Mouse (Mus musculus) fibroblast of lung, adult 2 months (primary cell): ENCODE data around the gene Tmem179b.

Experiments
- DNase-seq: peaks from one replicate; pipeline ENCODE4 v3.0.0-alpha.2; 2011; ENCODE audit warnings: low read depth

Tmem179b gene

GRCm38 (mm10) chr19:8774086-8774835 is at the start of gene Tmem179b:
Gene Tmem179b (minus strand): TSS chr19:8774467.
- DNase-seq, result peak; percentile 71

- no peak for DNase-seq
Measured at GRCm38 (mm10) chr19:8822696-8823095, 48.4 kb upstream of the Tmem179b start.

DNA sequence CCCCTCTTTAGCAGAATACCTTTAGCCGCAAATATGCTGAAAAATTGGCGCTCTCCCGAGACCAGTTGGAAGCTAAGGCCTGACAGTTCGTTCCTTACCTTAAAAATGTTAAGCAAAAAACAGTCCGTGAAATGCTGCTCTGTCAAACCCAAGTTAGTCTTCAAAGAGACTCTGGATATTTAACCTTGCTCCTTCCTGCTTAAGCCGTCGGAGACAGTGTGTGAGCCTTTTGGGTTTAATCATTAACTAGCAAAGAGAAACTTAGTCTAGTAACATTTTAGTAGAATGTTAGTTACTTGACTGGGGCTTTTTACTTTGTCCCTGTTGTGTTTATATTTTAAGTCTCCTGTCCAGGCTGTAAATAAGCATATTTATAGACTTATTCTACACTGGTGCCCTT is 46.9 kb upstream of the Tmem179b start:
- DNase-seq, result no peak

GRCm38 (mm10) chr19:8820424-8820956 is 46.2 kb upstream of the Tmem179b start:
- no peak for DNase-seq

DNA sequence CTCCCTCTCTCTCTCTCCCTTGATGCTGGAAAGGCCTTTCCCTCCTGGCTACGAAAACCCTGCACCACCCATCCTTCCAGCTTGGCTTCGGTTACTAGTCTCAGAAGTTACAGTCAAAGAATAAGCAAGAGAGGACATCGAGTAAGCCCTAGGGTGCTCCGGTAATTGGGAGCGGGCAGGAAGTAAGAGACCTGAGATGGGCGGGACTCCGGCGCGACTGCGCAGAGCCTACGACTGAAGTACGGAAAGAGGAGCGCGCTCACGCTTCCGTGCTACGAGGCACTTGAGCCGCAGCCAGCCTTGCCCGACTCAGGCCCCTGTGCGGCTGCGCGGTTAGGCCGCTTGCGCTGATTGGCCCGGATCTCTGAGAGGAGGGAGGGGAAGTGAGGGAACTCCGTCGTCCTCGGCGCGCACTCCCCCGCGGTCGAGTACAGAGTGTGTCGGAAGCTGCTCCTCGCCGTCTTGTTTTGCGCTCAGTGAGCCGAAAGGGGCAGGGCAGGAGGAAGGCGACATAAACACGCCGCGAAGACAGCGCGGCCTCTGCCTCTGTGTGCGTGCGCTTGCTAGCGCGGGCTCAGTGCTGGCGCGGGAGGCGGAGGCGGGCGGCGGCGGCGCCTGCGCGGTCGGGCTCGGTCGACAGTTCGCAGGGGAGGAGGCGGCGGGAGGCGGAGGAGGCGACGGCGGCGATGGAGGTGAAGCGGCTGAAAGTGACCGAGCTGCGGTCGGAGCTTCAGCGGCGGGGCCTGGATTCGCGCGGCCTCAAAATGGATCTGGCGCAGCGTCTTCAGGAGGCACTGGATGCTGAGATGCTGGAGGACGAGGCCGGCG is 45.5 kb upstream of the Tmem179b start, which contains the start of gene Hnrnpul2:
Gene Hnrnpul2, plus strand, starts transcription at position 415 of the 828 bp plus-strand sequence.
- DNase-seq, result peak; percentile 99

DNA sequence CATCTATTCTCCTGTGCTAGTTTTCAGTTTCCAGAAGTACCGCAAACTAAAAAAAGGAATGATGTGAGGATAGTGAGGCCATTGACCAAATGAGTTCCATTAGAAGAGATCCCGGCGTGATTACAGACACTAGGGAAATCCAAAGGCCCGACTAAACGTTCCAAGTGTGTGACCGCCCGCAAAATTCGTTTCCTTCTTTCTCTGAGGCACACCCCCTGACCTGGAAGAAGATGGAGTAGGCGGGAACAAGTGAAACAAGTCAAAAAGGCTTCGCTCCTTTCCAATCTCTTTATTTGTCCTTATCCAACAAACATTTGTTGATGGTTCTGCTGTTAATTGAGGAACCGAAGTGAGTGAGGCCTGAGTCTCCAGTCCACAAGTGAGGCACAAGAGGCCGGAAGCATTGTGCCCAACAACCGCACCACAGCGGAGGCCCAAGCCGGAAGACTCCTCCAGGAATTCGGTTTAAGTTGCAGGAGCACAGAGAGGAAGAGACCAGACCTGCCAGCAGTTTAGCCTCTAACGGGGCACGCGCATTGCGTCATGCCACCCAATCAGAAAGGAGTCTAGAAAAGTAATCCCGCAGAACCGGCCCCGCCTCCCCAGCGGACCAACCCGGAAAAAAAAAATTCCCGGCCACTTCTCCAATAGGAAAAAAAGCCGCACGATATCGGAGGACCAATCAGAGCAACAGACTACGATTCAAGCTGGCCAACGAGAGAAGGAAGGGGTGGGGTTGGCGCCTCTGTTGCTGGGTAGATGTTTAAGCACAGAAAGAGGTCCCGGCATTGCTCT is 44.7 kb upstream of the Tmem179b start, which contains the start of gene Ttc9c:
Gene Ttc9c, minus strand, starts transcription at position 533 of the 795 bp plus-strand sequence.
- peak; percentile 97 for DNase-seq

DNA sequence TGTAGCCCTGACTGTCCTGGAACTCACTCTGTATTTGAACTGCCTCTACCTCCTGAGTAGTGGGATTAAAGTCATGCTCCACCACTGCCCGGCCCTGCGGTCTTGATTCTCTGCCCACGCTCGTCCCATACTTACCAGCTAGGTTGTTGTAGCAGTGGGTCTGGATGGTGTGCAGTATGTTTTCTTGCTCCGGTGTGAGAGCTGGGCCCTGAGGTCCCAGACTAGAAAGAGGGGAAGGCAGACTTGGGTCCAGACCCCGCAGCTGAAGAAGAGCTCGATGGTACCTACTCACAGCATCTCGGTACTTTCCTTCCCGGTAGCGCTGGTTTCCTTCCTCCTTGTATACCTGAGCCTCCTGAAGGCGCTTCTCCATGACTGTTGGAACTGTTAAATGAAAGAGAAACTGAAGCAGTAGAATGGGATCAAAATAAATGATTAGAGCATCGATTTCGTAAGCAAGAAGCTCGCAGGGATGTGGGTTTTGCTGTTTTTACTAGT is 44.1 kb upstream of the Tmem179b start:
- DNase-seq, result no peak

- no peak for DNase-seq
Measured at GRCm38 (mm10) chr19:8817001-8817400, 42.7 kb upstream of the Tmem179b start.

GRCm38 (mm10) chr19:8815812-8816211 is 41.5 kb upstream of the Tmem179b start:
- DNase-seq, result no peak

- no peak for DNase-seq
Measured at GRCm38 (mm10) chr19:8806810-8807209, 32.5 kb upstream of the Tmem179b start.

DNA sequence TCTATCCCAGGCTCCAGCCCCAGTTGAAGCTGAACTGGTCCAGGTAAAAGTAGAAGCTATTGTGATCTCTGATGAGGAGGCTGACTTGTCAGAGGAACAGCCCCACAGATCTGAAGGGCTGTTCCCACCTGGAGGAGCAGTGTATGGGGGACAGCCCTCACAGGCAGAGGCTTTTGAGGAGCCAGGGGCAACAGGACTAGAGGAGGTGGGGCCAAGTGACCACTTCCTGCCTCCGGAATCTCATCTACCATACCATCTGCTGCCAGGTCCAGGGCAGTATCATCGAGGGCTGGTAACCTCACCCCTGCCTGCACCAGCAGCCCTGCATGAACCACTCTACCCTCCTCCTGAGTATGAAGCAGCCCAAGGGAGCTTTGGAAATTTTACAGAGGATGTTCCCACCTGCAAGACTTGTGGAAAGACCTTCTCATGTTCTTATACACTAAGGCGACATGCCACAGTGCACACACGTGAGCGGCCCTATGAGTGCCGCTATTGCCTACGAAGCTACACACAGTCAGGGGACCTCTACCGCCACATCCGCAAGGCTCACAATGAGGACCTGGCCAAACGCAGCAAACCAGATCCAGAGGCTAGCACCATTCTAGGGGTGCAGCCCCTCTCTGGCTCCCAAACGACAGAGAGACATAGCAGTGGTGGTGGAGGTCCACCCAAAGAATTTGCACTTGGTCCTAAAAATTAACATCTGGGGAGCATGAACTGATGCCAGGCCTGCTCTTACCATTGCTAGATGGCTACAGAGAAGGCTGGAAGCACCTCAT is 29.8 kb upstream of the Tmem179b start:
- no peak for DNase-seq

DNA sequence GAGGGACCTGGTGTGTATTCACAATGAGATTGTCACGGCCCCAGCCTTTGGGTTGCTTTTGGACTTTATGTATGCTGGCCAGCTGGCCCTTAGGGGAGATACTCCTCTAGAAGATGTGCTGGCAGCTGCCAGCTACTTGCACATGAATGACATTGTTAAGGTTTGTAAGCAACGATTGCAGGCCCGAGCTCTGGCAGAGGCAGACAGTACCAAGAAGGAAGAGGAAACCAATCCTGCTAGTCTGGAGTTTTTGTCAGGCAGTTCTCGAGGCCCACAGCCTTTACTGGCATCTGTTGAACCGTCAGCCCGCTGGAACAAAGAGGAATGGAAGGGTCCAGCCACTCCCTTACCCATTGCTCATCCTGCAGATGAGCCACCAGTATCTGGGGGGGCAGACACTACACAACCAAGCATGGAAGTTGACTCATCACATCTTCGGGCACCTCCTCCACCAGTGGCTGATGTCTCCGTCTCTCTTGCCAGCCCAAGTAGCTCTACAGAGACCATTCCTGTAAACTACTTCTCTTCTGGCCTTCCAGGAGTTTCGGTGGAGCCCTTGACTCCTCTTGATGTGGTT is 29.0 kb upstream of the Tmem179b start:
- DNase-seq, result no peak

- DNase-seq, result peak; percentile 99
Measured at GRCm38 (mm10) chr19:8802130-8802821, 28.0 kb upstream of the Tmem179b start, which contains the start of gene Zbtb3. Gene Zbtb3 (plus strand): TSS chr19:8802555.

- no peak for DNase-seq
Measured at GRCm38 (mm10) chr19:8798947-8799315, 24.7 kb upstream of the Tmem179b start.

- DNase-seq, result peak; percentile 88
Measured at GRCm38 (mm10) chr19:8798264-8798946, 24.1 kb upstream of the Tmem179b start, which contains the start of gene Polr2g. Gene Polr2g (minus strand): TSS chr19:8798577.

DNA sequence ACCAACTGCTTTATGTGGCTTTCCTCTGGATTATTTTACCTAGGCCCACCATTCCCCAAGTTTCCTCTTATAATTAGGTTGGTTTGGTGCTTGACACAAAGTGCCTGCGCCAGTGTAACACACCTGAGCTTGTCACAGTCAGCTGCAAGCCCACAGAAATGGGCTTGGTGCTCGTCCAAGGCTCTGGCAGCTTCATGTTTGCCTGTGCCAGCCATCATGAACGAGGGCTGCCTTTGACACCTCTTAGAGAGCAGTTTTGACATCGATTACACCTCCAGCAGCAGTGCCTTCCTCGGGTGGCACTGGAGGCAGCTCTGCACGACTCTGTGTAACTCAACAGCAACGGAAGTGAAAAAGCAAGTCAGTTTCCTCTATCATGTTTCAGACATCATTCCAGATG is 15.9 kb upstream of the Tmem179b start:
- DNase-seq, result no peak

DNA sequence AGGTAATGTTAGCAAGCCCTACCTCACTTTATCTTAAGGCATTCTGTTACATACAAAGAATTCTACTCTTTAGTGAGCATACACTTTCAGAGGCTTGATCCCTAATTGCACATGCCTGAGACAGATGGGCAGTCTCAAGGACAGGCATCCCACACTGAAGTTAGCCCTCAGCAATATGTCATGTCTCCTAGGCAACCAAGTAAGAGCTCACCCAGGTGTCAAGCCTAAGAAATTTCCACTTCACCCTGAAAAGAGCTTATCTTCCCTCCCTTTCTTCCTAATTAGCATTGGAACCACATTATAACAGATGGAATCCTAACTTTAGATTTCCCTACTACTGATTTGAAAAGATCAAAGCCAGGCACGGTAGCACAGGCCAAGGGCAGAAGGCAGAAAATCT is 14.9 kb upstream of the Tmem179b start:
- DNase-seq, result no peak

- no peak for DNase-seq
Measured at GRCm38 (mm10) chr19:8788521-8788920, 14.3 kb upstream of the Tmem179b start.
